Mouse (Mus musculus) midbrain, embryonic 16.5 days (tissue): ENCODE data around the gene Pparg. TPM values are rescaled to one million over a fixed set of nuclear protein-coding genes. Genes with fewer than 3 reads are reported as not detected.

Experiments used
- ATAC-seq: fragments of 200-750 bp; cut with Nextera tagmentation; 2 replicates; pipeline ENCODE4 v1.8.0; 2017; ENCODE audit warnings: moderate TSS enrichment
- H3K27ac ChIP-seq: fragments of 300-500 bp; sonication (generic); 2 replicates; pipeline ENCODE4 v1.5.1; 2014; ENCODE audit warnings: mild to moderate bottlenecking, low read length, mixed read lengths
- H3K27me3 ChIP-seq: fragments of 300-500 bp; sonication (generic); 2 replicates; pipeline ENCODE4 v1.6.1; 2014; ENCODE audit warnings: low read depth, low read length, mixed read lengths; ENCODE audit not compliant: control insufficient read depth, insufficient read depth
- H3K36me3 ChIP-seq: fragments of 300-500 bp; sonication (generic); 2 replicates; pipeline ENCODE4 v1.6.1; 2014; ENCODE audit warnings: mild to moderate bottlenecking, low read length, moderate library complexity, mixed read lengths; ENCODE audit not compliant: control insufficient read depth, insufficient read depth
- H3K4me1 ChIP-seq: fragments of 300-500 bp; sonication (generic); 2 replicates; pipeline ENCODE4 v1.6.1; 2014; ENCODE audit warnings: mild to moderate bottlenecking, low read length, mixed read lengths; ENCODE audit not compliant: control insufficient read depth, insufficient read depth
- H3K4me2 ChIP-seq: fragments of 300-500 bp; sonication (generic); 2 replicates; pipeline ENCODE4 v1.6.1; 2014; ENCODE audit warnings: mild to moderate bottlenecking, low read length, mixed read lengths
- H3K4me3 ChIP-seq: fragments of 300-500 bp; sonication (generic); 2 replicates; pipeline ENCODE4 v1.5.1; 2014; ENCODE audit warnings: low read depth, mild to moderate bottlenecking, low read length, moderate library complexity, mixed read lengths
- H3K9ac ChIP-seq: fragments of 300-500 bp; sonication (generic); 2 replicates; pipeline ENCODE4 v1.6.1; 2014; ENCODE audit warnings: low read depth, low read length, mixed read lengths
- H3K9me3 ChIP-seq: fragments of 300-500 bp; sonication (generic); replicated peaks from 2 replicates; pipeline ENCODE4 v1.6.1; 2014; ENCODE audit warnings: mild to moderate bottlenecking, low read length, mixed read lengths; ENCODE audit not compliant: control insufficient read depth, poor library complexity, severe bottlenecking
- WGBS: fragments of 180-500 bp; shearing (Covaris S2); extraction: QIAGEN DNeasy Blood & Tissue Kit; methylation state at CpG from one replicate; pipeline ENCODE4 v1.1.7; 2014; 5-methylcytosine and 5-hydroxymethylcytosine counted together
- polyA plus RNA-seq: library from polyadenylated mRNA; unstranded; fragments of >200 nt; fragmentation: Nextera tagmentation; extraction: Ambion mirVana; gene quantifications from 2 replicates; pipeline ENCODE4 v1.2.1, GENCODE M21; 2015

Gene Pparg
- polyA plus RNA-seq, 1 experiment from 2014 or later, result 0.39 TPM

- no peaks in the 10 kb centered on the region for H3K4me1 ChIP-seq
- H3K27ac ChIP-seq, result no peak overlapping the region
- H3K9ac ChIP-seq, result no peak overlapping the region
- 87% methylated on average over 8 of the region's 8 CpGs for WGBS
- H3K9me3 ChIP-seq, result no peaks in the 10 kb centered on the region
- H3K36me3 ChIP-seq, result no peaks in the 10 kb centered on the region
- no peak for ATAC-seq
- H3K4me3 ChIP-seq, result no peak overlapping the region
- no peak overlapping the region for H3K4me2 ChIP-seq
- no peaks in the 10 kb centered on the region for H3K27me3 ChIP-seq
These were observed 39.6 kb upstream of the Pparg start for GRCm38 (mm10) chr6:115320927-115321714.

GRCm38 (mm10) chr6:115321883-115322351 lies 38.8 kb upstream of the Pparg start:
- Histone ChIP-seq H3K36me3 (no peaks in the 10 kb centered on the region), H3K4me1 (no peaks in the 10 kb centered on the region), H3K27me3 (no peaks in the 10 kb centered on the region), H3K4me3 (no peak overlapping the region), H3K9ac (no peak overlapping the region), H3K27ac (no peak overlapping the region), H3K9me3 (no peaks in the 10 kb centered on the region), H3K4me2 (no peak overlapping the region)
- no peak for ATAC-seq
- WGBS, result 62% methylated on average over 6 of the region's 6 CpGs

GRCm38 (mm10) chr6:115322956-115323355 lies 37.8 kb upstream of the Pparg start:
- Histone ChIP-seq H3K4me2 (no peak overlapping the region), H3K9me3 (no peaks in the 10 kb centered on the region; the same call in 1 of the 2 replicates), H3K4me1 (no peaks in the 10 kb centered on the region), H3K9ac (no peak overlapping the region), H3K27ac (no peak overlapping the region), H3K27me3 (no peaks in the 10 kb centered on the region), H3K4me3 (no peak overlapping the region), H3K36me3 (no peaks in the 10 kb centered on the region)
- 93% methylated on average over 5 of the region's 5 CpGs for WGBS
- ATAC-seq, result no peak

- no peak overlapping the region for H3K4me3 ChIP-seq
- no peak overlapping the region for H3K9ac ChIP-seq
- H3K4me2 ChIP-seq, result no peak overlapping the region
- ATAC-seq, result no peak
- H3K27ac ChIP-seq, result no peak overlapping the region
- H3K9me3 ChIP-seq, result no peaks in the 10 kb centered on the region; the same call in 1 of the 2 replicates
- no peaks in the 10 kb centered on the region for H3K4me1 ChIP-seq
- H3K36me3 ChIP-seq, result no peaks in the 10 kb centered on the region
- H3K27me3 ChIP-seq, result no peaks in the 10 kb centered on the region; the same call in 1 of the 2 replicates
These were observed 29.8 kb upstream of the Pparg start for GRCm38 (mm10) chr6:115330964-115331363.

GRCm38 (mm10) chr6:115333099-115333694 lies 27.6 kb upstream of the Pparg start:
- 56% methylated on average over 2 of the region's 2 CpGs for WGBS
- Histone ChIP-seq H3K4me2 (no peak overlapping the region), H3K9ac (no peak overlapping the region), H3K9me3 (no peaks in the 10 kb centered on the region), H3K27me3 (no peaks in the 10 kb centered on the region; the same call in 1 of the 2 replicates), H3K4me1 (no peaks in the 10 kb centered on the region), H3K27ac (no peak overlapping the region), H3K36me3 (no peaks in the 10 kb centered on the region), H3K4me3 (no peak overlapping the region)
- ATAC-seq, result no peak

GRCm38 (mm10) chr6:115335536-115335935 lies 25.2 kb upstream of the Pparg start:
- ATAC-seq, result no peak

GRCm38 (mm10) chr6:115340084-115340483 lies 20.7 kb upstream of the Pparg start:
- Histone ChIP-seq H3K4me3 (no peak overlapping the region), H3K9ac (no peak overlapping the region), H3K4me2 (no peak overlapping the region), H3K27ac (no peak overlapping the region), H3K27me3 (no peaks in the 10 kb centered on the region), H3K36me3 (no peaks in the 10 kb centered on the region), H3K4me1 (no peaks in the 10 kb centered on the region), H3K9me3 (no peaks in the 10 kb centered on the region)
- 92% methylated on average over 2 of the region's 2 CpGs for WGBS
- no peak for ATAC-seq

More at GRCm38 (mm10) chr6:115335536-115335935, 25.2 kb upstream of the Pparg start:
- no peak overlapping the region for H3K4me2 ChIP-seq
- H3K9me3 ChIP-seq, result no peaks in the 10 kb centered on the region
- no peak overlapping the region for H3K9ac ChIP-seq
- H3K4me1 ChIP-seq, result no peaks in the 10 kb centered on the region
- WGBS, result 37% methylated on average over 6 of the region's 6 CpGs
- H3K4me3 ChIP-seq, result no peak overlapping the region
- H3K27ac ChIP-seq, result no peak overlapping the region
- no peaks in the 10 kb centered on the region for H3K36me3 ChIP-seq
- no peaks in the 10 kb centered on the region; the same call in 1 of the 2 replicates for H3K27me3 ChIP-seq

- no peak overlapping the region for H3K4me3 ChIP-seq
- no peaks in the 10 kb centered on the region for H3K36me3 ChIP-seq
- no peak for ATAC-seq
- H3K4me2 ChIP-seq, result no peak overlapping the region
- H3K9ac ChIP-seq, result no peak overlapping the region
- no peaks in the 10 kb centered on the region for H3K27me3 ChIP-seq
- no peaks in the 10 kb centered on the region for H3K4me1 ChIP-seq
- H3K27ac ChIP-seq, result no peak overlapping the region
- 69% methylated on average over 4 of the region's 4 CpGs for WGBS
- H3K9me3 ChIP-seq, result no peaks in the 10 kb centered on the region
These were observed 17.7 kb upstream of the Pparg start for GRCm38 (mm10) chr6:115343096-115343495.

- Histone ChIP-seq H3K27ac (no peak overlapping the region), H3K4me1 (no peaks in the 10 kb centered on the region), H3K27me3 (no peaks in the 10 kb centered on the region), H3K9me3 (no peaks in the 10 kb centered on the region), H3K4me2 (no peak overlapping the region), H3K9ac (no peak overlapping the region), H3K36me3 (no peaks in the 10 kb centered on the region), H3K4me3 (no peak overlapping the region)
- no peak for ATAC-seq
- WGBS, result 52% methylated on average over 5 of the region's 5 CpGs
These were observed 17.2 kb upstream of the Pparg start for GRCm38 (mm10) chr6:115343570-115343969.
